In genomic region chr6:82021494-82021893, GRCm38 (mm10) we compare ENCODE assay signal across 21 mouse cellular contexts. TPM values are rescaled to one million over a fixed set of nuclear protein-coding genes. Genes with fewer than 3 reads are reported as not detected.
"Had no signal": no experiment of that assay in that cellular context is flagged by ENCODE, and none has a peak within 500 bp of the region (broad histone marks: within the 10 kb centered on the region; RNA-seq: fewer than 3 reads in every experiment).

No protein-coding gene starts in this region.

- H3K9me3 ChIP-seq: limb, embryonic 12.5 days; limb, embryonic 15.5 days; midbrain, embryonic 12.5 days; midbrain, embryonic 15.5 days; neural tube, embryonic 12.5 days; neural tube, embryonic 15.5 days had no signal

- H3K27me3 ChIP-seq: limb, embryonic 12.5 days; limb, embryonic 15.5 days; midbrain, embryonic 15.5 days; neural tube, embryonic 12.5 days; neural tube, embryonic 15.5 days had no signal

- H3K9ac ChIP-seq: limb, embryonic 12.5 days; limb, embryonic 15.5 days; liver, embryonic 14.5 days; liver, postnatal 0 days; lung, embryonic 14.5 days; midbrain, embryonic 12.5 days; midbrain, embryonic 15.5 days; neural tube, embryonic 12.5 days; neural tube, embryonic 15.5 days had no signal

- ATAC-seq: intestine, postnatal 0 days; liver, postnatal 0 days; lung, postnatal 0 days; midbrain, embryonic 15.5 days had no signal

- H3K36me3 ChIP-seq: limb, embryonic 12.5 days; limb, embryonic 15.5 days; midbrain, embryonic 12.5 days; midbrain, embryonic 15.5 days; neural tube, embryonic 12.5 days; neural tube, embryonic 15.5 days had no signal

- H3K4me3 ChIP-seq: limb, embryonic 12.5 days; limb, embryonic 15.5 days; midbrain, embryonic 12.5 days; midbrain, embryonic 15.5 days; neural tube, embryonic 12.5 days; neural tube, embryonic 15.5 days had no signal

- H3K4me1 ChIP-seq: limb, embryonic 12.5 days; midbrain, embryonic 12.5 days; midbrain, embryonic 15.5 days; neural tube, embryonic 12.5 days; neural tube, embryonic 15.5 days had no signal

- H3K27ac ChIP-seq: limb, embryonic 12.5 days; limb, embryonic 15.5 days; liver, embryonic 14.5 days; macrophage; midbrain, embryonic 12.5 days; midbrain, embryonic 15.5 days; neural tube, embryonic 12.5 days; neural tube, embryonic 15.5 days; stomach, postnatal 0 days had no signal

- H3K4me2 ChIP-seq: limb, embryonic 12.5 days; limb, embryonic 15.5 days; liver, embryonic 11.5 days; lung, embryonic 14.5 days; midbrain, embryonic 12.5 days; midbrain, embryonic 15.5 days; neural tube, embryonic 12.5 days; neural tube, embryonic 15.5 days had no signal

- DNase-seq: left cerebral cortex, postnatal 4 days; liver, postnatal 0 days; lung, embryonic 14.5 days; right cerebral cortex, adult 18-20 months; right cerebral cortex, postnatal 14 days; right cerebral cortex, postnatal 4 days; thymus, adult 18-20 months; thymus, postnatal 36 days had no signal

RNA-seq across cellular contexts. Expression of gene Eva1a, which starts 19.3 kb away (rescaled TPM):
- total RNA-seq: megakaryocyte, adult 5-6 weeks had no signal
- polyA plus RNA-seq: macrophage had no signal
